Mouse (Mus musculus) neural tube, embryonic 11.5 days (tissue): Measurements from ENCODE around the gene Itgav. TPM values are rescaled to one million over a fixed set of nuclear protein-coding genes. Genes with fewer than 3 reads are reported as not detected.

ENCODE experiments used
- ATAC-seq: fragments of 200-750 bp; cut with Nextera tagmentation; 2 replicates; pipeline ENCODE4 v1.8.0; 2017; ENCODE audit warnings: moderate number of reproducible peaks, mild to moderate bottlenecking, moderate TSS enrichment, moderate library complexity; ENCODE audit not compliant: insufficient read depth, low FRiP score, low TSS enrichment
- DNase-seq: peaks from one replicate; pipeline ENCODE4 v3.0.0-alpha.2; 2015; ENCODE audit warnings: low spot score
- H3K27ac ChIP-seq: fragments of 300-500 bp; sonication (generic); 2 replicates; pipeline ENCODE4 v1.5.1; 2014; ENCODE audit warnings: low read depth, mild to moderate bottlenecking, low read length
- H3K27me3 ChIP-seq: fragments of 300-500 bp; sonication (generic); 2 replicates; pipeline ENCODE4 v1.6.1; 2014; ENCODE audit warnings: mild to moderate bottlenecking, low read length, mixed read lengths; ENCODE audit not compliant: control insufficient read depth, insufficient read depth
- H3K36me3 ChIP-seq: fragments of 300-500 bp; sonication (generic); 2 replicates; pipeline ENCODE4 v1.6.1; 2014; ENCODE audit warnings: mild to moderate bottlenecking, low read length, moderate library complexity, mixed read lengths; ENCODE audit not compliant: control insufficient read depth, insufficient read depth
- H3K4me1 ChIP-seq: fragments of 300-500 bp; sonication (generic); 2 replicates; pipeline ENCODE4 v1.6.1; 2014; ENCODE audit warnings: low read length, mixed read lengths; ENCODE audit not compliant: control insufficient read depth, insufficient read depth
- H3K4me2 ChIP-seq: fragments of 300-500 bp; sonication (generic); 2 replicates; pipeline ENCODE4 v1.6.1; 2014; ENCODE audit warnings: low read depth, mild to moderate bottlenecking, moderate library complexity
- H3K4me3 ChIP-seq: fragments of 300-500 bp; sonication (generic); 2 replicates; pipeline ENCODE4 v1.5.1; 2014; ENCODE audit warnings: low read depth, low read length
- H3K9ac ChIP-seq: fragments of 300-500 bp; sonication (generic); 2 replicates; pipeline ENCODE4 v1.6.1; 2014; ENCODE audit warnings: mild to moderate bottlenecking, low read length
- H3K9me3 ChIP-seq: fragments of 300-500 bp; sonication (generic); 2 replicates; pipeline ENCODE4 v1.6.1; 2016; ENCODE audit warnings: low read length; ENCODE audit not compliant: control insufficient read depth
- WGBS: fragments of 180-500 bp; shearing (Covaris S2); extraction: QIAGEN DNeasy Blood & Tissue Kit; methylation state at CpG from one replicate; pipeline ENCODE4 v1.1.7; 2014; 5-methylcytosine and 5-hydroxymethylcytosine counted together
- polyA plus RNA-seq: library from polyadenylated mRNA; unstranded; fragments of >200 nt; fragmentation: Nextera tagmentation; extraction: Ambion mirVana; gene quantifications from 2 replicates; pipeline ENCODE4 v1.2.1, GENCODE M21; 2014

Gene Itgav
- polyA plus RNA-seq, 1 experiment from 2014 or later, result 46.7 TPM

DNA sequence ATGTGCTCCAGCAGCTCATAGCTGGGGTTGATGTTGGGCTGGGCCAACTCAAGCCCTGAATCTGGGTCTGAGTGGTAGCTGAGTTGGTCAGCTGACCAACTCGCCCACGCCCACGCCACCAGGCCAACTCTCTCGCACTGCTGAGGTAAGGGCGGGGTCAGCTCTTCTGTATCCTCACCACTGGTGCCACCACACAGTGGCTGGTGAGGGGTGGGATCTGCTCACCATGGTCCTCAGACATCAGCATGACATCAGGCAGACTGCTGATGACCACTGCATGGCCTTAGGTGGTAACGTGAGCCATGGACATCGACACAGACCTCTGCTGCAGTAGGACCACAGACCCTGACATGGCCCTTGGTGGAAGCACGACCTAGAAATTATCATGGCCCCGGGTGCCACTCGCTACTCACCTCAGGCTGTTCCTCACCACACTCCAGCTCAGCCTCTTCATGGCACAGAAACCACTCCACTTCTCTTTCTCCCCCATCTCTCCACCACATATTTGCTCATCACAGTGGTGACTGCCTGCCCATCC, 24.5 kb downstream of the Itgav start:
- Histone ChIP-seq H3K9ac (no peak overlapping the region), H3K4me3 (no peak overlapping the region), H3K4me2 (no peak overlapping the region), H3K36me3 (peaks cover 3% of the 10 kb centered on the region; the same call in 1 of the 2 replicates), H3K9me3 (no peaks in the 10 kb centered on the region), H3K27ac (no peak overlapping the region), H3K27me3 (no peaks in the 10 kb centered on the region), H3K4me1 (no peaks in the 10 kb centered on the region)
- ATAC-seq (no peak), DNase-seq (no peak)
- 98% methylated on average over 10 of the region's 10 CpGs for WGBS

DNA sequence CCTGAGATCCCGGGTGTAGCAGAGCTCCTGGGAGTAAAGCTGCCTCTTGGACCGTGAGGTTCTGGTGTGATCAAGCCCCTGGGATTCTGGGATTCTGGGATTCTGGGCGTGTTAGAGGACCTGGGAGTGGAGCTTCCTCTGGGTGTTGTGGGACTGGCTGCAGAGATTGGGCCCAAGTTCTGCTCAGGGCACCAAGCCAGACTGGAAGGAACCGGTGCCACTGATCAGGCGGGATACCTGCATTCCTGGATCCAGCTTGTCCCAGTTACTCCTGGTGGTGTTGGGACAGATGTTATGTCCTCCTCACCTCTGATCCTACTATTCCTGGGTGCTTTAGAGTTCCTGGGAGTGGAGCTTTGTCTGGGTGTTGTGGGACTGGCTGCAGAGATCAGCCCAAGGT, 28.8 kb downstream of the Itgav start:
- no peak for DNase-seq
- Histone ChIP-seq H3K27me3 (no peaks in the 10 kb centered on the region), H3K4me2 (no peak overlapping the region), H3K9me3 (no peaks in the 10 kb centered on the region), H3K4me3 (no peak overlapping the region), H3K9ac (no peak overlapping the region), H3K27ac (no peak overlapping the region), H3K4me1 (no peaks in the 10 kb centered on the region), H3K36me3 (0 out of 2 replicates have a peak, but pooled peaks cover 2% of the 10 kb centered on the region)
- WGBS, result 95% methylated on average over 5 of the region's 5 CpGs
- ATAC-seq, result no peak

DNA sequence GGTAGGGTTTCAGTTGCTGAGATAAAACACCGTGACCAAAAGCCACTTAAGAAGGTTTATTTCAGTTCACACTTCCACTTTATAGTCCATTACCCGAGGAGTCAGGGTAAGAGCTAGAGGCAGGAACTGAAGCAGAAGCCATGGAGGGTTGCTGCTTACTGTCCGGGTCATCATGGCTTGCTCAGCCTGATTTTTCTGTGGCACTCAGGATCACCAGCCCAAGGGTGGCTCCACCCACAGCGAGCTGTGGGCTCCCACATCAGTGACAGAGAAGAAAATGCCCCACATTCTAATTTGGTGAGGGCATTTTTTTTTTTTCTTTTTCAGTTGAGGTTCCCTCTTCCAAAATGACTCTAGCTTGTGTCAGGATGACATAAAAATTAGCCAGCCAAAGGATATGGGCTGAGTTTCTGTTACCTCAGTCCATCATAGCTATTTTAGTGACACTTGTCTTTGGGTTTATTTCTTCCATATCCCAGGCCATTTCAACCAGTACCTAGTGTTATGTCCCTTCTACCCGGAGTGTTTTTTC, 30.2 kb downstream of the Itgav start:
- no peak overlapping the region for H3K4me2 ChIP-seq
- H3K27me3 ChIP-seq, result no peaks in the 10 kb centered on the region
- 71% methylated on average over 5 of the region's 5 CpGs for WGBS
- no peak overlapping the region for H3K27ac ChIP-seq
- H3K4me3 ChIP-seq, result no peak overlapping the region
- no peaks in the 10 kb centered on the region for H3K9me3 ChIP-seq
- no peak for DNase-seq
- H3K9ac ChIP-seq, result no peak overlapping the region
- no peak for ATAC-seq
- no peaks in the 10 kb centered on the region for H3K36me3 ChIP-seq
- H3K4me1 ChIP-seq, result no peaks in the 10 kb centered on the region

DNA sequence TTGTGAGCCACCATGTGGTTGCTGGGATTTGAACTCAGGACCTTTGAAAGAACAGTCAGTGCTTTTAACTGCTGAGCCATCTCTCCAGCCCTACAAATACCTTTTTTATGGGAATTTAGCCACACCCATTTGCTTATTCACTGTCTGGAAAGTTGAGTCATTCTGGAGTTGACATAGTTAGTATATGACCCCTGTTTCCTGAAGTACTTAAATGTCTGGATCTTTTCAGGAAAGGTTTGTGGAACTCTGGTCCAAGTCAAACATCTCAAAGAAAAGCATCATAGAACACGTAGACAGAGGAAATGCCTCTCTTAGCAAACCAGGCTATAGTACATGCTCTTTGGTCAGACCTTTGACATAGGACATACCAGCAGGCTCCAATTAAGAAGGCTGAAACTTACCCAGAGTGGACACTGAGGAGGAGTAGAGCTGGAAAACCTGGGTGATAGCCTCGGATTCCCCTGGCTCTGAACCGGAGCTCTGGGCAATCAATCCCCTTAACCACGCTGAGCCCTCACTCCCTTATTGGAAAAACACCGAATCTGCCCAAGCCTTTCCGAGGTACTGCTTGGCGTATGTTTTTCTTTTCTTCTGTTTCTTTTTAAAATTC, 34.5 kb downstream of the Itgav start:
- Histone ChIP-seq H3K4me1 (no peaks in the 10 kb centered on the region), H3K9me3 (no peaks in the 10 kb centered on the region), H3K4me2 (0 out of 2 replicates have a peak overlapping the region, but pooled peaks have one; percentile 2), H3K4me3 (no peak overlapping the region), H3K27me3 (no peaks in the 10 kb centered on the region), H3K9ac (peak overlapping the region; percentile 15; the same call in 1 of the 2 replicates), H3K27ac (peak overlapping the region; percentile 49), H3K36me3 (no peaks in the 10 kb centered on the region)
- ATAC-seq (peak; percentile 32), DNase-seq (no peak)
- 45% methylated on average over 7 of the region's 7 CpGs for WGBS

DNA sequence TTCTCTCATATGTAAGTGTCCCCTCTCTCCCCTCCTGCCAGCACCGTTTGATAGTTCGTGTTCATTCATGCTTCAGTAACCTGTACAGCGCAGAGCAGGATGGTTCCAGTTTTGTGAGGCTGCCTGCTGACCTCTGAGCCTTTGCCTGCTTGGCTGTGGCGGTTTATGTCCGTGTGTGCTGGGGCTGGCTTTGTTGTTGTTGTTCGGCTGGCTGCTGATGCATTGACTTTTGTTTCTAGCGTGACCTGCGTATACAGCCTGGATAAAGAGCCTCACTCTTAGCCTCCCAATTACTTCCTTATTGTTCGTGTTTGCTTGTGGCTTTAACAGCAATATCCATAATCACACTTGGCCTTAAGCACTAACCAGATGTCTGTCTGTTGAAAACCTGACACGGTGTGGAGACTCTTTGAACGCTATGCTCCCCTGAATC, 35.0 kb downstream of the Itgav start:
- 31% methylated on average over 11 of the region's 11 CpGs for WGBS
- peak; percentile 89 for ATAC-seq
- no peak overlapping the region for H3K4me3 ChIP-seq
- peak; percentile 48 for DNase-seq
- no peaks in the 10 kb centered on the region for H3K9me3 ChIP-seq
- no peaks in the 10 kb centered on the region for H3K27me3 ChIP-seq
- H3K9ac ChIP-seq, result peak overlapping the region; percentile 15; the same call in 1 of the 2 replicates
- H3K27ac ChIP-seq, result peak overlapping the region; percentile 49
- 0 out of 2 replicates have a peak overlapping the region, but pooled peaks have one; percentile 2 for H3K4me2 ChIP-seq
- no peaks in the 10 kb centered on the region for H3K36me3 ChIP-seq
- H3K4me1 ChIP-seq, result no peaks in the 10 kb centered on the region

DNA sequence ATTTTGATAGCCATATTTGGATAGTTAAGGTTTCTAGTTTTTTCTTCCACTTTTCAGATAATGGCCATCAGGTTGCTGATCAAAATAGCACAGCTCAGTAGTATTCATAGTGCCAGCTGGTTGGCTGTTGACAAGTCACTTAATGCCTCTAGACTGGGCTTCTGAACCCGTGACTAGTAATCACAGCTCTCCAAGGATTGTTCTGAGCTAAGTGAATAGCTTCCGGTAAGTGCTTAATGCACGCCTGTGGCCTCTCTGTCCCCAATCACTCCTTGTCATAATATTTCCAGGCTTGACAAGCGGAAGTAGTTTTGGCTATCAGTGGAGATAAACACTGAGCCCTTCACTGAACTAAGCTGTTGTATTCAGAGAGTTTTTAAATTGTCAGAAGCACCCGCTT, 35.5 kb downstream of the Itgav start:
- Histone ChIP-seq H3K27me3 (no peaks in the 10 kb centered on the region), H3K4me3 (no peak overlapping the region), H3K27ac (no peak overlapping the region), H3K4me2 (no peak overlapping the region), H3K9me3 (no peaks in the 10 kb centered on the region), H3K36me3 (no peaks in the 10 kb centered on the region), H3K9ac (no peak overlapping the region), H3K4me1 (no peaks in the 10 kb centered on the region)
- peak; percentile 76 for ATAC-seq
- DNase-seq, result peak; percentile 16
- 48% methylated on average over 5 of the region's 5 CpGs for WGBS

DNA sequence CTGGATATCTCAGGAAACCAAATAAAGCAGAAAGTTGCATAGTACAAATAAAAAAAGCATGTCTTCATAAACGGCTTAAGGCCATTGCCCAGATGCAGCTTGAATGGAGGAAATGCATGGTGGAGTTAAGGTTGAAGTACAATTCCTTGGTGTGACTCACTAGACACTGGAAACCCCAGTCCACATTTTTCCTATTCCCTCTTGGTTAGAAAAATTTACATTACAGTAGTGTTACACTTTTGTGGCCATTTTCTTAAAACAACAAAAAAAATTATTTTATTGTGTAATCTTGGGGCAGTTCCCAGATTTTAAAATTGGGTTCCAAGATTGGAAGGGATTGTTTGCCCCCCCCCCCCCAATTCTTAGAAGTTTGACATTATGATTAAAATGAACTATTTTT, 35.9 kb downstream of the Itgav start:
- Histone ChIP-seq H3K27me3 (no peaks in the 10 kb centered on the region), H3K36me3 (no peaks in the 10 kb centered on the region), H3K9me3 (no peaks in the 10 kb centered on the region), H3K9ac (no peak overlapping the region), H3K4me3 (no peak overlapping the region), H3K27ac (no peak overlapping the region), H3K4me2 (no peak overlapping the region), H3K4me1 (no peaks in the 10 kb centered on the region)
- 89% methylated on average over 1 of the region's 1 CpGs for WGBS
- DNase-seq (no peak), ATAC-seq (no peak)

DNA sequence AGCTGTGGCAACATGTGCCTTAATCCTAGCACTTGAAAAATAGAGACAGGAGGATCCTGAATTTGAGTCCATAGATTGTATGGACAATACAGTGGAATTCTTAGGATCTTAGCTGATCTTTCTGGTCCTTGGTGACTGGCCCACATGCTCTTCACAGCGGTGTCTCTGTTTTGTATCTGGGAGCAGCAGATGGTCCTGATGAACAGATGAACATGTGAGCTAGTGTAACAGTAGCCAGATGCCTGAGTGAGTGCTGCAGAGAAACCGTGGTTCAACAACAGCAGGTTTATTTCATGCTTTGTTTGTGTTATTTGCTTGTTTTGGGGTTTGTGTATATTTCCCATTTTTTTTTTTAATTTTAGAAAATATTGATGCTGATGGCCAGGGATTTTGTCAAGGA, 37.3 kb downstream of the Itgav start:
- Histone ChIP-seq H3K27ac (no peak overlapping the region), H3K9ac (no peak overlapping the region), H3K27me3 (no peaks in the 10 kb centered on the region), H3K36me3 (no peaks in the 10 kb centered on the region), H3K4me1 (no peaks in the 10 kb centered on the region), H3K4me2 (no peak overlapping the region), H3K9me3 (no peaks in the 10 kb centered on the region), H3K4me3 (no peak overlapping the region)
- DNase-seq, result no peak
- ATAC-seq, result no peak
- 61% methylated on average over 2 of the region's 2 CpGs for WGBS
